Mouse (Mus musculus) midbrain, embryonic 12.5 days (tissue): ENCODE measurements around the gene Tmem232. TPM values are rescaled to one million over a fixed set of nuclear protein-coding genes. Genes with fewer than 3 reads are reported as not detected.
"Not testable (repeated sequence)": the region's sequence is repeated elsewhere in the genome, so short reads cannot be mapped to it uniquely, and the experiment has no call there.

Source experiments
- ATAC-seq: fragments of 200-750 bp; cut with Nextera tagmentation; 2 replicates; pipeline ENCODE4 v1.8.0; 2017; ENCODE audit warnings: low read depth, moderate TSS enrichment, moderate library complexity; ENCODE audit not compliant: low FRiP score
- H3K27ac ChIP-seq: fragments of 300-500 bp; sonication (generic); replicated peaks from 2 replicates; pipeline ENCODE4 v1.5.1; 2016; ENCODE audit warnings: mild to moderate bottlenecking
- H3K27me3 ChIP-seq: fragments of 300-500 bp; sonication (generic); 2 replicates; pipeline ENCODE4 v1.6.1; 2016; ENCODE audit warnings: mild to moderate bottlenecking
- H3K36me3 ChIP-seq: fragments of 300-500 bp; sonication (generic); 2 replicates; pipeline ENCODE4 v1.6.1; 2016
- H3K4me1 ChIP-seq: fragments of 300-500 bp; sonication (generic); 2 replicates; pipeline ENCODE4 v1.6.1; 2016
- H3K4me2 ChIP-seq: fragments of 300-500 bp; sonication (generic); replicated peaks from 2 replicates; pipeline ENCODE4 v1.6.1; 2016; ENCODE audit warnings: mild to moderate bottlenecking, moderate library complexity
- H3K4me3 ChIP-seq: fragments of 300-500 bp; sonication (generic); 2 replicates; pipeline ENCODE4 v1.5.1; 2016; ENCODE audit warnings: mild to moderate bottlenecking
- H3K9ac ChIP-seq: fragments of 300-500 bp; sonication (generic); replicated peaks from 2 replicates; pipeline ENCODE4 v1.6.1; 2016; ENCODE audit warnings: mild to moderate bottlenecking, moderate library complexity
- H3K9me3 ChIP-seq: fragments of 300-500 bp; sonication (generic); 2 replicates; pipeline ENCODE4 v1.6.1; 2016; ENCODE audit warnings: mild to moderate bottlenecking
- WGBS: fragments of 180-500 bp; shearing (Covaris S2); methylation state at CpG from one replicate; pipeline ENCODE4 v1.1.7; 2016; 5-methylcytosine and 5-hydroxymethylcytosine counted together
- polyA plus RNA-seq: library from polyadenylated mRNA; unstranded; fragments of >200 nt; fragmentation: Nextera tagmentation; extraction: Ambion mirVana; gene quantifications from 2 replicates; pipeline ENCODE4 v1.2.1, GENCODE M21; 2016

The Tmem232 gene
- polyA plus RNA-seq, 1 experiment from 2014 or later: not detected

- Histone ChIP-seq H3K4me1 (no peaks in the 10 kb centered on the region), H3K9me3 (no peaks in the 10 kb centered on the region), H3K4me2 (no peak overlapping the region), H3K36me3 (no peaks in the 10 kb centered on the region), H3K27me3 (no peaks in the 10 kb centered on the region), H3K9ac (no peak overlapping the region), H3K4me3 (no peak overlapping the region), H3K27ac (no peak overlapping the region)
- no peak for ATAC-seq
- WGBS: 80% methylated on average over 10 of the region's 10 CpGs
Observed at GRCm38 (mm10) chr17:65484654-65485053, 55.9 kb downstream of the Tmem232 start.

- no peaks in the 10 kb centered on the region for H3K36me3 ChIP-seq
- WGBS: 95% methylated on average over 10 of the region's 10 CpGs
- no peaks in the 10 kb centered on the region for H3K9me3 ChIP-seq
- H3K27me3 ChIP-seq: no peaks in the 10 kb centered on the region
- H3K4me3 ChIP-seq: no peak overlapping the region
- H3K9ac ChIP-seq: no peak overlapping the region
- no peak overlapping the region for H3K27ac ChIP-seq
- H3K4me2 ChIP-seq: no peak overlapping the region
- H3K4me1 ChIP-seq: no peaks in the 10 kb centered on the region
- ATAC-seq: no peak
Observed at GRCm38 (mm10) chr17:65476747-65477146, 63.8 kb downstream of the Tmem232 start.

- H3K27me3 ChIP-seq: no peaks in the 10 kb centered on the region
- H3K9ac ChIP-seq: no peak overlapping the region
- no peak overlapping the region for H3K4me3 ChIP-seq
- no peak for ATAC-seq
- no peaks in the 10 kb centered on the region for H3K4me1 ChIP-seq
- no peak overlapping the region for H3K4me2 ChIP-seq
- no peaks in the 10 kb centered on the region for H3K36me3 ChIP-seq
- H3K9me3 ChIP-seq: no peaks in the 10 kb centered on the region
- H3K27ac ChIP-seq: no peak overlapping the region
Observed at GRCm38 (mm10) chr17:65450818-65451217, 89.8 kb downstream of the Tmem232 start.

GRCm38 (mm10) chr17:65437906-65438305 lies 102.7 kb downstream of the Tmem232 start:
- ATAC-seq, H3K9ac ChIP-seq, H3K27me3 ChIP-seq, H3K9me3 ChIP-seq, H3K36me3 ChIP-seq, H3K4me3 ChIP-seq, H3K4me1 ChIP-seq, H3K27ac ChIP-seq, H3K4me2 ChIP-seq: not testable (repeated sequence)
- WGBS: 92% methylated on average over 12 of the region's 12 CpGs

- ATAC-seq: no peak
- Histone ChIP-seq H3K27me3 (no peaks in the 10 kb centered on the region), H3K4me1 (no peaks in the 10 kb centered on the region), H3K9ac (no peak overlapping the region), H3K4me3 (no peak overlapping the region), H3K9me3 (no peaks in the 10 kb centered on the region), H3K4me2 (no peak overlapping the region), H3K36me3 (no peaks in the 10 kb centered on the region), H3K27ac (no peak overlapping the region)
Observed at GRCm38 (mm10) chr17:65419124-65419523, 121.5 kb downstream of the Tmem232 start.

- Histone ChIP-seq H3K9ac (no peak overlapping the region), H3K27me3 (no peaks in the 10 kb centered on the region), H3K4me2 (peak overlapping the region; percentile 22; the same call in 1 of the 2 replicates), H3K36me3 (no peaks in the 10 kb centered on the region), H3K27ac (no peak overlapping the region), H3K9me3 (no peaks in the 10 kb centered on the region), H3K4me3 (no peak overlapping the region), H3K4me1 (peaks cover 5% of the 10 kb centered on the region; the same call in 1 of the 2 replicates)
- peak; percentile 69 for ATAC-seq
- WGBS: 29% methylated on average over 9 of the region's 9 CpGs
Observed at GRCm38 (mm10) chr17:65405309-65405708, 135.3 kb downstream of the Tmem232 start.

GRCm38 (mm10) chr17:65400914-65401313 lies 139.7 kb downstream of the Tmem232 start:
- no peaks in the 10 kb centered on the region for H3K36me3 ChIP-seq
- ATAC-seq: no peak
- no peak overlapping the region for H3K4me3 ChIP-seq
- no peak overlapping the region for H3K9ac ChIP-seq
- H3K4me1 ChIP-seq: peaks cover 5% of the 10 kb centered on the region; the same call in 1 of the 2 replicates
- no peak overlapping the region for H3K4me2 ChIP-seq
- H3K9me3 ChIP-seq: no peaks in the 10 kb centered on the region
- no peaks in the 10 kb centered on the region for H3K27me3 ChIP-seq
- WGBS: 88% methylated on average over 1 of the region's 1 CpGs
- no peak overlapping the region for H3K27ac ChIP-seq

- 66% methylated on average over 9 of the region's 9 CpGs for WGBS
- peak; percentile 47; the same call in 1 of the 2 replicates for ATAC-seq
Observed at GRCm38 (mm10) chr17:65384411-65384962, 156.1 kb downstream of the Tmem232 start.

GRCm38 (mm10) chr17:65370034-65370780 lies 170.4 kb downstream of the Tmem232 start:
- WGBS: 52% methylated on average over 7 of the region's 7 CpGs
- H3K36me3 ChIP-seq: no peaks in the 10 kb centered on the region
- no peak overlapping the region for H3K27ac ChIP-seq
- H3K4me2 ChIP-seq: no peak overlapping the region
- ATAC-seq: no peak
- H3K27me3 ChIP-seq: no peaks in the 10 kb centered on the region
- H3K4me1 ChIP-seq: no peaks in the 10 kb centered on the region
- H3K4me3 ChIP-seq: no peak overlapping the region
- no peaks in the 10 kb centered on the region for H3K9me3 ChIP-seq
- H3K9ac ChIP-seq: no peak overlapping the region

More at GRCm38 (mm10) chr17:65384411-65384962, 156.1 kb downstream of the Tmem232 start:
- H3K9me3 ChIP-seq: no peaks in the 10 kb centered on the region
- no peak overlapping the region for H3K4me3 ChIP-seq
- H3K27ac ChIP-seq: no peak overlapping the region
- no peak overlapping the region for H3K4me2 ChIP-seq
- no peaks in the 10 kb centered on the region for H3K27me3 ChIP-seq
- no peaks in the 10 kb centered on the region for H3K4me1 ChIP-seq
- no peak overlapping the region for H3K9ac ChIP-seq
- H3K36me3 ChIP-seq: no peaks in the 10 kb centered on the region

- no peaks in the 10 kb centered on the region for H3K27me3 ChIP-seq
- H3K9me3 ChIP-seq: no peaks in the 10 kb centered on the region
- no peak overlapping the region for H3K4me3 ChIP-seq
- no peaks in the 10 kb centered on the region for H3K4me1 ChIP-seq
- H3K4me2 ChIP-seq: no peak overlapping the region
- 73% methylated on average over 3 of the region's 3 CpGs for WGBS
- H3K9ac ChIP-seq: no peak overlapping the region
- no peaks in the 10 kb centered on the region for H3K36me3 ChIP-seq
- ATAC-seq: no peak
- H3K27ac ChIP-seq: no peak overlapping the region
Observed at GRCm38 (mm10) chr17:65365535-65366254, 174.9 kb downstream of the Tmem232 start.

GRCm38 (mm10) chr17:65351836-65352235 lies 188.7 kb downstream of the Tmem232 start:
- H3K27ac ChIP-seq: no peak overlapping the region
- no peak overlapping the region for H3K9ac ChIP-seq
- WGBS: 91% methylated on average over 8 of the region's 8 CpGs
- H3K36me3 ChIP-seq: no peaks in the 10 kb centered on the region
- H3K9me3 ChIP-seq: peaks cover under 1% of the 10 kb centered on the region; the same call in 1 of the 2 replicates
- H3K27me3 ChIP-seq: no peaks in the 10 kb centered on the region
- no peak for ATAC-seq
- H3K4me2 ChIP-seq: no peak overlapping the region
- H3K4me3 ChIP-seq: no peak overlapping the region
- no peaks in the 10 kb centered on the region for H3K4me1 ChIP-seq

- WGBS: 82% methylated on average over 4 of the region's 4 CpGs
- H3K4me1 ChIP-seq: no peaks in the 10 kb centered on the region
- no peak for ATAC-seq
Observed at GRCm38 (mm10) chr17:65340016-65340415, 200.6 kb downstream of the Tmem232 start.

More at GRCm38 (mm10) chr17:65340016-65340415, 200.6 kb downstream of the Tmem232 start:
- H3K4me2 ChIP-seq: no peak overlapping the region
- H3K9me3 ChIP-seq: 0 out of 2 replicates have a peak, but pooled peaks cover 3% of the 10 kb centered on the region
- H3K9ac ChIP-seq: no peak overlapping the region
- no peak overlapping the region for H3K4me3 ChIP-seq
- no peaks in the 10 kb centered on the region for H3K36me3 ChIP-seq
- no peaks in the 10 kb centered on the region for H3K27me3 ChIP-seq
- H3K27ac ChIP-seq: no peak overlapping the region
